Mouse (Mus musculus): Measurements from ENCODE around the gene Gm5771. TPM values are rescaled to one million over a fixed set of nuclear protein-coding genes. Genes with fewer than 3 reads are reported as not detected.
"Not testable (repeated sequence)": the region's sequence is repeated elsewhere in the genome, so short reads cannot be mapped to it uniquely, and the experiment has no call there.

Gene Gm5771
- total RNA-seq (2021): not detected
- long read RNA-seq, experiment 1: 0 reads
- long read RNA-seq, experiment 2: 0 reads

- DNase-seq: not testable (repeated sequence)
Observed at GRCm38 (mm10) chr6:41392056-41392455, at the start of gene Gm5771. Gene Gm5771 (plus strand): TSS chr6:41392356.

GRCm38 (mm10) chr6:41353932-41354331, 38.2 kb upstream of the Gm5771 start, which contains the start of gene Try10:
Gene Try10 (plus strand): TSS chr6:41354105.
- no peak for DNase-seq

GRCm38 (mm10) chr6:41373772-41374171, 18.4 kb upstream of the Gm5771 start:
- not testable (repeated sequence) for DNase-seq

GRCm38 (mm10) chr6:41377578-41377977, 14.6 kb upstream of the Gm5771 start, which contains the start of gene Prss3:
Gene Prss3 (minus strand): TSS chr6:41377678.
- not testable (repeated sequence) for DNase-seq

GRCm38 (mm10) chr6:41386781-41387180, 5.4 kb upstream of the Gm5771 start:
- DNase-seq: no peak

- not testable (repeated sequence) for DNase-seq
Observed at GRCm38 (mm10) chr6:41391640-41392039, 516 bp upstream of the Gm5771 start.

- DNase-seq: not testable (repeated sequence)
Observed at GRCm38 (mm10) chr6:41442261-41442660, 50.1 kb downstream of the Gm5771 start.

GRCm38 (mm10) chr6:41446045-41446444, 53.9 kb downstream of the Gm5771 start, which contains the start of gene Gm10334:
Gene Gm10334 (minus strand): TSS chr6:41446145.
- DNase-seq: not testable (repeated sequence)

Other genes with a start within 250 kb of the Gm5771 start
- gene Try4, start 90.1 kb upstream of the Gm5771 start, total RNA-seq (2021): not detected
- gene Try5, start 75.5 kb upstream of the Gm5771 start, total RNA-seq (2021): not detected
- not detected for gene Try10, start 38.3 kb upstream of the Gm5771 start, total RNA-seq (2021)
- not detected for gene Prss3, start 14.7 kb upstream of the Gm5771 start, total RNA-seq (2021)
- not detected for gene Gm10334, start 53.8 kb downstream of the Gm5771 start, total RNA-seq (2021)
- not detected for gene Prss1, start 66.6 kb downstream of the Gm5771 start, total RNA-seq (2021)
- gene Prss2, start 129.4 kb downstream of the Gm5771 start, total RNA-seq (2021): not detected
- gene Ephb6, start 213.1 kb downstream of the Gm5771 start, total RNA-seq (2021): 1 to 10 TPM; 2.2 to 4.7 TPM
- gene Trpv6, start 244.0 kb downstream of the Gm5771 start, total RNA-seq (2021): not detected

Measured in gastrocnemius, postnatal 10 days (tissue).